Comparison of ENCODE assay signal across 8 mouse cellular contexts in genomic region chr11:61225941-61226412, GRCm38 (mm10). TPM values are rescaled to one million over a fixed set of nuclear protein-coding genes. Genes with fewer than 3 reads are reported as not detected.
DNase-seq lines count a peak whose midpoint lies in the region.

No protein-coding gene starts in this region.

- DNase-seq in retina, postnatal 1 day, result peak; percentile 58
- no peak for DNase-seq in retina, embryonic 14.5 days (ENCODE audit: low spot score)
- peak; percentile 27 for DNase-seq in gastrocnemius, postnatal 25 days
- peak; percentile 29 to 40 for DNase-seq in layer of hippocampus, postnatal 25 days (ENCODE audit: extremely low spot score in 1 of 2, low spot score in 1 of 2)
- DNase-seq in skeletal muscle tissue, adult 2 months (ENCODE audit: low read depth, low spot score), result peak; percentile 34
- no peak for DNase-seq in adrenal gland, postnatal 4 days (ENCODE audit: low spot score in 2 of 2)
- no peak for DNase-seq in adrenal gland, adult (ENCODE audit: inconsistent age in 2 of 2, low spot score in 1 of 2)
- no peak for DNase-seq in kidney, postnatal 4 days

RNA-seq across cellular contexts. Expression of gene Aldh3a1, which starts 18.6 kb away (rescaled TPM):
- total RNA-seq in gastrocnemius, postnatal 25 days (2021), result under 1 TPM; 0.15 to 0.21 TPM
- total RNA-seq in layer of hippocampus, postnatal 25 days (2021), result 1 to 10 TPM in 1 of 2 experiments, under 1 TPM in 1; 0.56 to 1.2 TPM
- total RNA-seq in adrenal gland, postnatal 4 days (2021), result not detected

RNA-seq across cellular contexts. Expression of gene Aldh3a2, which starts 41.3 kb away (rescaled TPM):
- 10 to 100 TPM; 12.6 to 12.8 TPM for total RNA-seq in gastrocnemius, postnatal 25 days (2021)
- 10 to 100 TPM; 56.1 to 63.8 TPM for total RNA-seq in layer of hippocampus, postnatal 25 days (2021)
- 10 to 100 TPM; 63.7 to 70.6 TPM for total RNA-seq in adrenal gland, postnatal 4 days (2021)

RNA-seq across cellular contexts. Expression of gene Usp22, which starts 51.1 kb away (rescaled TPM):
- 10 to 100 TPM; 14.0 TPM for total RNA-seq in gastrocnemius, postnatal 25 days (2021)
- total RNA-seq in layer of hippocampus, postnatal 25 days (2021), result 100 to 1,000 TPM; 218 to 235 TPM
- total RNA-seq in adrenal gland, postnatal 4 days (2021), result 100 to 1,000 TPM; 107 to 109 TPM

Comparison
In these comparisons a context has a peak if more than half of its experiments do, and no peak if none do; other contexts are left out.
1. DNase-seq: peak in retina, postnatal 1 day (single experiment), gastrocnemius, postnatal 25 days (single experiment), layer of hippocampus, postnatal 25 days (2 of 2) and skeletal muscle tissue, adult 2 months (single experiment); none in retina, embryonic 14.5 days (single experiment), adrenal gland, postnatal 4 days (0 of 2), adrenal gland, adult (0 of 2) and kidney, postnatal 4 days (0 of 2).
2. RNA of gene Aldh3a2, which starts 41.3 kb away (total RNA-seq): 63.7 to 70.6 TPM in adrenal gland, postnatal 4 days and 56.1 to 63.8 TPM in layer of hippocampus, postnatal 25 days; 12.6 to 12.8 TPM in gastrocnemius, postnatal 25 days; every median in the first group is over 4 times any median in the second.
3. RNA of gene Usp22, which starts 51.1 kb away (total RNA-seq): 218 to 235 TPM in layer of hippocampus, postnatal 25 days and 107 to 109 TPM in adrenal gland, postnatal 4 days; 14.0 TPM in gastrocnemius, postnatal 25 days; every median in the first group is over 4 times any median in the second.